Mouse (Mus musculus) layer of hippocampus, adult 11-12 months (tissue): ENCODE data around the gene Azin2.

Experiments used
- DNase-seq: peaks from one replicate; pipeline ENCODE4 v3.0.0; 2022; ENCODE audit warnings: low spot score

Azin2 gene

DNA sequence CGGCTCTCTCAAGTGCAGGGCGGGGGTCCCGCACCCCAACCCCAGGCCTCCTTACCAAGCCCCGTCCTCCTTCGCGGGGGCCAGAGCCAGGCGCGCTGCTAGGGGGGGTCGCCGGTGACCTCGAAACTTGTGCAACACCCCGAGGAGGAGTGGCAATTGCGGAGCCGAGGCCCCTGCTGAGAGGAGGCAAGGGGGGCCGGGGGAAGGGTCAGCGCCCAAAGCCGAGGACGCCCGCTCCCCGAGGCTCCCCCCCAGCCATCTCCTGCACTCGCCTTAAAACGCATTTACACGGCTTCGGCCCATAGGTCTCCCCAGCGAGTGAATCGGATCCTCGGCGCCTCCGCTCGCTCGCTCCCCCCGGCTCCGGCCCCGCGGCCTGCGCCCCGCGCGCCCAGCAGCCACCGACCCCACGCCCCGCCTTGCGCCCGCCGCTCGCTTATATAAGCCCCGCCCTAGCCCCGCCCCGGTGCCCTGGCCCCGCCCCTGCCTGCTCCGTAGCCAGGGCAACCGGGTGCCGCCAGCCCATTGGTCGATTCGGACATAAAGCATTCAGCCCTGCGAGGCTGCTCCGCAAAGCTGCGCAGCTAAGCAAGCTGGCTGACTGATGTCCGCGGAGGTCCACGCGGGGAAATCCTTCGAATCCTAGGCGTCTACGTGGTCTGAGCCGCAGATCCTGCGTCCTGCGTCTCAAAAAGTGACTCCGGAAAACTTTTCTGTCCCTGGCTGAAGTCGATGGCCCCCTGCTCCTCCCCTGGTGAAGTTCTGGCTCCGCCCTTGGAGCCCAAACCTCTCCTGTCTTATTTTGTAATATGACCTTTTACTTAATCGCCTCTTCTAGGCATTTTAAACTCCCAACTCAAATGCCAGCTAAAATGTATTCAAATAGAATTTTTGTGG is at the start of gene Azin2:
Gene Azin2, minus strand, starts transcription at position 414 of the 897 bp plus-strand sequence.
- peak; percentile 92 for DNase-seq

DNA sequence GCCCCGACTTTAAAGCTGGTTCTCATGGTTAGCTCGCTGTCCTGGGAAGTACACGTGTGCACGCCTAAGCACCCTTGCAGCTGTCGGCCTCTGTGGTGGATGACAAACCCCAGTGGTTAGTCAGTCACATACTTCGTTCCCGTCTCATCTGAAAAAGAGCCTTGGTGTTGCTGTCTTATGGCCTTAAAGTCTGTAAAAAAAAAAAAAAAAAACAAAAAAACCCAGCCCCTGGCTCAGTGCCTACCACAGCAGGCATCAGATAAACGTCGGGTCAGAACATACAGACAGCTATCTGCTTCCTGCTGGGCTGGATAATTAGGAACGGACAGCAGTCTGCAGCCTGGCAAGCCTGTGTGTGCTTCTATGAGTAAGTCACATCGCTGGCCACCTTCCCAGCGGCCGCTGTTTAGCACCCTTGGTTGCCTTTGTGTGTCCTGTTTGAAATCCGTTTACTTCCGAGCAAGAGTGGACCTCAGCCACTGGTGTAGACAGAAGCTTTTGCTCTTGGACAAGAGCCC is 49.4 kb upstream of the Azin2 start:
- DNase-seq, result no peak

DNA sequence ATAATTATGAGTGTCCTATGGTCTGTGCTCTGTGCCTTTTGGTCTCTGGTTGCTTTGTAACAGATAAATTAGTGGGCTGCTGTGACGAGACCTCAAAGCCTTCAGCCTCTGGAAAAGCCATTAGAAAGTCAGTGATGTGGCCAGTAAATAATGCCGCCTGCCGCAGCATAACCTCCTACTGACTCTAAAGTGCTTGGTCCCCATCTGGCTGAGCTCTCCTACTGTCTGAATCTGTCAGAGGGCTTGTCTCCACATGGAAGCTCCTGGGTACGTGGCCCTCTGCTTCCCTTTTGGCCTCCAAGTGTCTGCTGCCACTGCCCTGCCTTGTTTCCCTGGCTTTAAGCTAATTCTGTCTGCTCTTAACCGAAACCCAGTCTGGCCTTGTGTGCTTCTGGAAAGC is 47.3 kb upstream of the Azin2 start:
- no peak for DNase-seq

DNA sequence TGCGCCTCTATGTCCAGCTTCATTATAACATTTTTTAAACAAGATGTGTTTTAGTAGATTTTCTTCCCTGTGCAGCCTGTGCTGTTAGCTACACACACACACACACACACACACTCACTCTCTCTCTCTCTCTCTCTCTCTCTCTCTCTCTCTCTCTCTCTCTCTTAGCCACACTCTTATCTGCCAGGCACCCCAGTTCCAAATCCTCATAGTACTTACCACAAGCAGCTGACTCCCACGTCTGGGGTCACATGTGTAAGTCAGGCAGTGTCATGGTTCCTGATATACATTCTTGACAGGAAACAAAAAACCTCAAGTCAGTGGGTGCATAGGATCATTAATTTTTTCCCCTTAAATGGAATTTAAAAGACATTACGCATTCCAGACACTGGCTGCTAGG is 46.4 kb upstream of the Azin2 start:
- no peak for DNase-seq

DNA sequence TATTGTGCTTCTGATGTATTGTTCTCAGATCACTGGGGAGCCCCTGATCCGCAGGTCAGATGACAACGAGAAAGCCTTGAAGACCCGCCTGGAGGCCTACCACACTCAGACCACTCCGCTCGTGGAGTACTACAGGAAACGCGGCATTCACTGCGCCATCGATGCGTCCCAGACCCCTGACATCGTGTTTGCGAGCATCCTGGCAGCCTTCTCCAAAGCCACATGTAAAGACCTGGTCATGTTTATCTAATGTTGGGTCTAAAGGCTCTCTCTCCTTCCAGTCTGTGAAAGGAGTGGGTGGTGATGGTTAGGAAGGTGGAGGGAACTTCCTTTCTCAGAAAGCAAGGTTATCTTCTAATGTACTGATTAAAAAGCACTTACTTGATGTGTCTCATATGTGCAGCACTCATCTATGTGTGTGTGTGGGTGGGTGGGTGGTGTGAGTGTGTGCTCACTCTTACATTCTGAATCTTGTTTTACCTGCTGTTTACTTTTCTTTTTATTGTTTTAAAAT is 45.8 kb upstream of the Azin2 start:
- DNase-seq, result no peak

DNA sequence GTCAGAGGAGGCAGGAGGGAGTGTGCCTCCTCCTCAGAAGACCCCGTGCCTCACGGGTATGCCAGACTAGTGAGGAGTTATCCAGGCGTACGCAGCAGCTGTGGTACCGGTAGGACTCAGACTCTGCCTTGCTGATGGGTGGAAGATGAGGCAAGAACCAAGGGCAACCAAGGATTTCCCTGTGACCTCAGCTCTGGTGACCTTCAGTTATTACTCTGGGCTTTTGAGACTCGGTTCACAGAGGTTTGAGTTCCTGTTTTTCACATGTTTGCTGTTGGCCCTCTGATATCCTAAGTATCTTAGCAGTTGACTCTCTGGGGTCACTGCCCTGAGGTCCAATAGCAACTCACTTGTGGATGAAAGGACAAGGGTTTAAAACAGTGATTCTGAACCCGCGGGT is 41.5 kb upstream of the Azin2 start:
- DNase-seq, result no peak

DNA sequence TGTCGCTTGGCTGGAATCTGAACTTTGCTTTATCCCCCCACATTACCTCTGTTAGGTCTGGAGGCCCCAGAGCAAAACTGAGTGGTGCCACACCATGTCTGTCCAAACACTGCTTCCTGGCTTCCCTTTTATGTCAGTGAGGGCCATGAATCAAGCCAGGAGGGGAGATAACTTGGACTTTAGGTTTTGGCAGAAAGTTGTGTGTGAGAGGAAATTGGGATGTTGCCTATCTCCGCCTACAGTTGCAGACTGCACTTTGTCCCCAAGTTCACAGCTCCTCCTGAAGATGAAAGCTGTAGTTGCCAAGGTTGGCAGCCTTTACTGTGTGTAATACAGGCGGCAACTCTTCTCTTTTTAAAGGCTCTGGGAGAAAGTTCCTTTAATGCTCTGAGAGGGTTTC is 38.5 kb upstream of the Azin2 start:
- DNase-seq, result no peak

DNA sequence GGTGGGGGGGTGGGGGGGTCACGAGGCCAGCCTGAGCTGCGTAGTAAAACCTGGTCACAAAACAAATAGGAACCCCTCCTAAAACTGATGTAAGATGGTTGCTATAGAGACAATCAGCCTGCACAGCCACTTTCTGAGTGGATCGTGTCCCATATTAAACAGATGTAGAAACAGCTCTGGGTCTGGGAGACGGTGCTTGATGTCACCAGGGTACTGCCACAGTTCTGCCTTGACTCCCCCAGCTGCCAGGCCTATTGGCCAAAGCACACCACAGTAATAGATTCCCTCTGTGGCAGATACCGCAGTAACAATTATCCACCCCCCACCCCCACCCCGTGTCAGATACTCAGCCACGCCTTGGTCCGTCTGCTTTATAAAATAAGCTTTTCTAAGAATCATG is 36.2 kb upstream of the Azin2 start:
- no peak for DNase-seq

DNA sequence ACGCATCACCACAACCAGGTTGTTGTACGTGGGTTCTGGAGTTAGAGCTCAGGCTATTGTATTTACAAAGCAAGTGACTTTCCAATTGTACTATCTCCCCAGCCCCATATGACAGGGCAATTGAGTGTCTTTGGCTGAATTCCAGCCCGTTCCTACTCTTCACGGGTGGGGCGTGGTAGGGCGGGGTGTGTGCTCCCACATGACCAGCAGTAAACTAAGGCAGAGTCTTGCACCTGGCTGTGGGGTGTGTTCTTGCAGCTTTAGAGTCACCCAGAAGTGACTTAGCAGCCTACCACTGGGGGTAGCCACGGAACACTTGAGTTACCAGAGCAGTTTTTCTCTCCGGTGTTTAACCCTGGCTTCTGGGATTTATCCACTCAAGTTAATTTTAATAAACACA is 35.0 kb upstream of the Azin2 start:
- DNase-seq, result no peak

DNA sequence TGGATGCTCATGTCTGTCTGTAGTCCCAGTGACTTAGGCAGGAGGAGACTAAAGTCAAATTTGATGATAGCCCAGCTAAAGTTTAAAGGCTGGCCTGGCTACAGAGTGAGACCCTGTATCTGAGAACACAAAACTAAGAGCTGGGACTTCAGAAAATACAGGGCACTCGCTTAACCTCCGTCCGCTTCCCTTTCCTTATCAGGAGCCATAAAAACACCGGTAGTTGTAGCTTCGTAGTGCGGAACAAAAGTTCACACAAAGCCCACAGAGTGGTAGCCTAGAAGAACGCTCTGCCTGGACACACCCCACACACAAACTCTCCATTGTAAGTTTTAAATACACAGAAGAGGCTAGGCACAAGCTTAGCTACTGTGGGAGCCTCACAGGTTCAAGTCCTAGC is 33.0 kb upstream of the Azin2 start:
- no peak for DNase-seq

DNA sequence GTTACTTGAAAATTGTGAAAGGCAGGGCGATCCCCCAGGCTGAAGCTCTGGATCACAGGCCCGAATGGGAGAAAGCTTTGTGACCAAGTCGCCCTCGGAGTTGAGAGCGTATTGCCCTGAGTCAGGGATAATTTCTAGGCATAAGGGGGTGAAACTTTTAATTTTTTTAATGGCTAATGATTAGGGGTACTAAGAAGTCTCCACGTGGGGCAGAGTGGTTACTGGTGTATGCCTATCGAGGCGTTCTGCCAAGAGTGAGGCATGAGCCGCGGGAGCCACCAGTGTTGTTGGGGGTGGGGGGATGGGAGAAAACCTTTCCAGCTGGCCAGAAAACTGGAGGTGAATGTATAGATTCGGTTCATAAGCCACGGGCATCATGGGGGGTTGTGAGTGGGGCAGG is 31.4 kb upstream of the Azin2 start:
- DNase-seq, result no peak

DNA sequence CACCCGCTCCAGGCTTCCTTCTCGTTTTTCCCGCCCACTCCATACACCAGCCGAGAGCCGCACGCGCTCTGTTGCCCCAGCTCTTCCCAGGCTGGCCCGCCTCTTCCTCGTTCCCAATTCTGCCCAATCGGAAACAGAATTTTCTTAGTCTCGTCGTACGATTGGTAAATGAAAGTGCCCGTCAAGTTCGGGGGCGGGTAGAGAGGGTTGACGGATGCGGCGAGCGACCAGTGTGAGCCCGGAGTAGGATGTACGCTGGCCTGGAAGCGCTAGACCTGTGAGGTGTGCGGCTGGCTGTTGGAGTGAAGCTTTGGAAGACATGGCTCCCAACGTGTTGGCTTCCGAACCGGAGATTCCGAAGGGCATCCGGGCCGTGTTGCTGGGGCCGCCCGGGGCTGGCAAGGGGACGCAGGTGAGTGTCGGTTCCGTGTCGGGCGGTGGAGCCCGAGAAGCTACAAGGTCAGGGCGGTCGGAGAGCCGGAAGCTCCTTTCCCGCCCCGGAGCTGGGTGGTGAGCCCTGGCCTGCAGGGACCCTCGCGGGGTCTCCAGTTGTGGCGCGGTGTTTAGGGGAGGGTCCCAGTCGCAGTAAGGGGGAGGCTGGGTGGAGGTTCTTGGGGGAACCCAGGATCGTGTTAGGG is 30.9 kb upstream of the Azin2 start:
- peak; percentile 96 for DNase-seq

DNA sequence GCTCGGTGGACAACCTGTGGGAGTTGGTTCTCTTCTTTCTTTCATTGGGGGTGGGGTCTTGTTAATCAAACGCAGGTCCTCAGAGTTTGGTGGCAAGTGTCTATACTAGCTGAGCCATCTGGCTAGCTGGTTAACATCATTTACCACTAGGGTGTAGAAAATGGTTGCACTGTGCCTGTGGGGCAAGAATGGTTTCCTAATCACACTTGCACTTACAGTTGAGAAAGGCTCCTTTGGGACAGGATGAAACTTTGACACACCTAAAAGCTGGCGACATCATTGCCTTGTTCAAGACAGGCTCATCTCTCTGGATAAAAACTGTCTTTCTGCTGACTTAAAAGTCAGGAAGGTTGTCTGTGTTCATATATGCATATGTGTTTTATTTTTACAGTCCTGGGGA is 29.9 kb upstream of the Azin2 start:
- no peak for DNase-seq

DNA sequence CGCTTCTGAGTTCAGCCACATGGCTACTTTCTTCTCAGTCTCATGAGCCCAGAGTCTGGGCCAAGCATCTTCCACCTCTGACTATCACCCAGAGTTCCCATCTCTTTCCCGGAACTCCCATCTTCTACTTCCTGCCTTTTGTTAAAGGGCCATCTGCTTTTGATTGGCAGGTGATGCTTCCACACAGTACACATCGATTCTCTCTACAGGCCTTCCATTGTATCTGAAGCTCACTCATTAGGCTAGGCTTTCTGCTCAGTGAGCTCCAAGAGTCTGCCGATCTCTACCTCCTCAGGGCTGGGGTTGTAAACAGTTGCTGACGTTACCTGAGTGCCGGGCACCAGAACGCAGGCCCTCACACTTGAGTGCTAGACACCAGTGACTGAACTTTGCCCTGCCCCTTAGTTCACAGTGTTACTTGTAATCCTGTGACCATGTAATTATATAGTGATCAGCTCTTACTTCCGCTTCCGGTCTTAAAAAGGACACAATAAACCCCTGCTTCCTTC is 29.3 kb upstream of the Azin2 start, which contains the start of gene Ak2:
Gene Ak2, plus strand, starts transcription at position 459 of the 509 bp plus-strand sequence.
- DNase-seq, result no peak

DNA sequence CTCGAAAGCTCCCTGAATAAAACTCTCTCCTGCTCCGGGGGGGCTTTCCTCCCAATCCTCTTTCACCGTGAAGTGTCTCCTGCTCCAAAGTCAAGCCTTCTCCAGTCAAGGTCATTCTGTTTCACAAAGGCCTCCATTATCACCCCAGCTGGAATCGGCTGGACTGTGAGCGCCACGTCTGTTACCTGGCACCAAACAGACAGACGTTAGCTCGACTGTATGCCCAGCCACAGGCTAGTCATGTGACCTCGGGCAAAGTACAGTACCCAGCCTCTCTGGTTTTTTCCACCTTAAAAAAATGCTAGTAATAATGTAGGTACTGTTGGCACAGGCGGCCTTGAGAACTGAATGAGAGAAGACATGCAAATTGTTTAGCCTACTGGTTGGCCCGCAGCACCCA is 27.4 kb upstream of the Azin2 start:
- no peak for DNase-seq

DNA sequence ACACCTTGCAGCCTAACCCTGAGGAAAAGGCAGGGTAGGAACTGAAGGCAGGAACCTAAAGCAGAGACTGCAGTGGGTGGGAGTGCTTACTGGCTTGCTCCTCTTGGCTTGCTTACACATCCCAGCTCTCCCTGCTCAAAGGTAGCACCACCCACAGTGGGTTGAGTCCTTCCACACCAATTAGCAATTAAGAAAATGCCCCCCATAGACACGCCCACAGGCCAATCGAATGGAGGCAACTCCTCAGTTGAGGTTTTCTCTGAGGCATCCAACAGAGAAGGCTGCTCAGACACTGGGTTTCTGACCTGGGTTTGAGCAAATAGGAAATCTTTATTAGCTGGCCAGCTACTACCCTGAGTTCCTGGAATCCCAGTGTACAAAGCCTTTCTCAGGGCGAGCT is 26.7 kb upstream of the Azin2 start:
- no peak for DNase-seq

DNA sequence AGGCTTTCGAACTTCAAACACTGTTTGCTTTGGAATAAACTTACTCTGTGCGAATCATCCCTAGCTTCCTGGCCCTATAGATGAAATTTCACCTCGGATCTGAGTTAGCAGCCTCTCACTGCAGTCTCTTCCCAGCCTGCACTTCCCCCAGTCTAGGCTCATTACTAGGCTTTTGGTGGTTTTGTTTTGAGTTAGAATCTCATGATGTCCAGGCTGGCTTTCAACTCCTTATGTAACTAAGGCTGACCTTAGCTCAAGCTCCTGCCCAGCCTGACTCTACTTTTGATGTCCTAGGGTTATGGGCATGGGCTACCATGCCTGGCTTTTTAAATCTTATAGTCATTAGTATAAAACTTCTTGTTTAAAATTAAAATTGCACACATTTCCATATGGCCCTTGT is 22.4 kb upstream of the Azin2 start:
- no peak for DNase-seq

DNA sequence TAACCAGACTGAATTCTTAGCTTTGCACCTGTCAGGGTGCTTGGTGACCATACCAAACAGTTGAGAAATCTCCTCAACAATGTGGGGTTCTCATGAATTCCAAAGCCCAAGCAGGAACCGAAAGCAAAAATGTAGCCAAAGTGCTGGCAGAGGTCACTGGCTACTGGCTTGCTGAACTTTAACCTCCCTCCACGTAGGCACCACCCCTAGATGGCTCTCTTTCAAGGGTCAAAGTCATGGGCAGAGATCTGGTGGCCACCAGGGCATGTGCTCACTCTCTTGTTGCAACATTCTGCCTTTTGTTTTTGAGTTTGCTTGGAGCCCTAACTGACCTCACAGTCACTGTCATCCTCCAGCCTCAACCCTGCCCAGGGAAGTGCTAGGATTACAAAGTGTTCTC is 21.4 kb upstream of the Azin2 start:
- no peak for DNase-seq

DNA sequence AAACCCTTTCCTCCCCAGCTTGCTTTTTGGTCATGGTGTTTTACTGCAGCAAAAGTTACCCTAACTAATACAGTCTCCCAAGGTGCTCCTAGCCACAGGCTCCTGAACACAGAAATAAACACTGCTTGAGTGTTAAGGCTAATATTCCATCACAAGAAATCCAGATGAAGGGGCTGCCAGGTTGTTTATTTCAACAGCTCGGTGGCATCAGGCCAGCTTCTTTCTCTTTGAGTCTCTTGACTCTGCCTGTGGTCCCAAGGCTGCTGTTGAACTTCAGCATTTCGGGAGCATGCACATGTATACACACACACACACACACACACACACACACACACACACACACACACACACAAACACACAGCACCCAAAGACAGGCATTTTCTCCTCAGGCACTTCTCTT is 20.9 kb upstream of the Azin2 start:
- no peak for DNase-seq

DNA sequence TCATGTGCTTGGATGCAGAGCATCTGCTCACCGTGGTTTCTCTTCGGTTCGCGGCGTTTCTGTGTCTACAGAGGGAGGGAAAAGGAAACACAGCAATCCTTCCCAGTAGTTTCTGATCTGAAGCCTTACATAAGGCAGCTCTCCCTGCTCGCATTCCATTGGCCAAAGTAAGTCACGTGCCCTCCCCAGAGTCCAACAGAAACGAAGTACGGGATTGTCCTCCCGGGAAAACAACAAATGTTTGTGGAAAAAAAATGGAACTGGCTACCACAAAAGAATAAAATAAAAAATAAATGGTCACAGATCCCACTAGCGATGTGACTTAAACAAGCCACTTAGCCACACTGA is 19.6 kb upstream of the Azin2 start:
- no peak for DNase-seq

DNA sequence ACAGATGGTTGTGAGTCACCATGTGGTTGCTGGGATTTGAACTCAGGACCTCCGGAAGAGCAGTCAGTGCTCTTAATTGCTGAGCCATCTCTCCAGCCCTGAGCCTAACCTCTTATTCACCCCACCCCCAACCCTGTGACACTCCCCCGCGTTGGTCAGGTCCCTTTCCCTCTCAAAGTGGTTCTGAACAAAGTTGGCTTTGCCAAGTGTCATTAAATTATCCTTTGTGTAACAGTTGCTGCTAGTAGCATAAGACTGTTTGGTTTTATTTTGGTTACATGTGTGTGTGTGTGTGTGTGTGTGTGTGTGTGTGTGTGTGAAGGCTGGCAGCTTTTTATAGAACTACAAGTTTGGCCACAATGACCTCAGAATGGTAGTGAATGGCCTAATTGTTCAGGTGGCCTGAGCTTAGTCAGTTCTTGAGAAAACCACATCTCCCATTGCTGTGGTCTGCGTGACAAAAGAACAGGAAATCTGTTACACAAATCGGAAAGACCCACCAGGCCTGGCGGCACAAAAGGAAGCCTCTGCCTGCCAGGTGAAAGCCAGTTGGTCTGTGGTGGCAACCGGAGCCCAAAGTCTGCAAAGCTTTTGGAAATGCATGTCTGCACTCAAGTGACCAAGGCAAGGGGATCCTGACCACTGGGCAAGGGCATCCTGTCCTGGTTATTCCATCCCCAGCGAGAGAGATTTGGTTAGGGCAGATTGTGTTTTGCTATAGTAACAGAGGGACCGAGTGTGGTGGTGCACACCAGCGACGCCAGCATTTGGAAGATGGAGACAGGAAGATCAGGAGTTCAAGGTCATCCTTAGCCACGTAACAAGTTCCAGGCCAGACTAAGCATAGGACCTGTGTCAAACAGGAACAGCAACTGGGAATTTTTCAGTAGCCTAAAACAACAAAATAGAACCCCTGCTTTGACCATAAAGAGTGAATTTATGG is 18.9 kb upstream of the Azin2 start:
- DNase-seq, result no peak

DNA sequence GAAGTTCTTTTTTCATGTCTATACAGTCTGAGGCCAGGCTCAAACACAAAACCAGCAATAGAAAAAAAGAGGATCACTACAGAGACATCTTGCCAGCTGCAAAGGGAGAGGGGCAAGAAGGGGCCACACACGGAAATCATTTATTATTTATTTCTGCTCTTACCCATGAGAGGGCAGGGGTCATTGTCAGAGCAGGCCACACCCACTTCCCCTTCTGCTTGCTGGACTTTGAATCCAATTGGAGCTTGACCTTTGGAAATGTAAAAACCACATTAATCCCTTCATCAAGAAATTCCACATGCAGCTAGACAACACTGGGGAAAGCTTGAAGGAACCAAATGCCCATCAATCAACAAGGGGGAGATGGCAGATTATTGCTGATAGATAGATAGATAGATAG is 16.4 kb upstream of the Azin2 start:
- no peak for DNase-seq
